Mouse (Mus musculus): Measurements from ENCODE around the gene Defa21.
A peak's percentile ranks its signal among the peaks of the same experiment; 100 is the strongest.
"Not testable (repeated sequence)": the region's sequence is repeated elsewhere in the genome, so short reads cannot be mapped to it uniquely, and the experiment has no call there.

The Defa21 gene

DNA sequence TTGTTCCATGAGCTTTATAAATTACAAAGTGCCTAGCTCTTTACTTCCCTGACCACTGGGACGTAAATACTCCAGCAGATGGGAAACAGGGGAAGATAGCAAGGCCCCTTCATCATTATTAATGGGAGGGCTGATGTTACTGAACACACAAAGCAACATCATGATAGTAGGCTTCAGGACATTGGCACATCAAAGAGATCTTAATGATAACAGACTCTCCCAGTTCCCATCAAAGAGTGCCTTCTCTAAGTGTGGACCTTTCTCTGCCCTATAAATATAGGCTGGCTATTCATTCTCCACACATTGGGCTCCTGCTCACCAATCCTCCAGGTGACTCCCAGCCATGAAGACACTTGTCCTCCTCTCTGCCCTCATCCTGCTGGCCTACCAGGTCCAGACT is at the start of gene Defa21:
Defa21 (plus strand) TSS at position 301 of the 400 bp plus-strand sequence.
- not testable (repeated sequence) for DNase-seq (ENCODE audit: low spot score in 2 of 2)

DNA sequence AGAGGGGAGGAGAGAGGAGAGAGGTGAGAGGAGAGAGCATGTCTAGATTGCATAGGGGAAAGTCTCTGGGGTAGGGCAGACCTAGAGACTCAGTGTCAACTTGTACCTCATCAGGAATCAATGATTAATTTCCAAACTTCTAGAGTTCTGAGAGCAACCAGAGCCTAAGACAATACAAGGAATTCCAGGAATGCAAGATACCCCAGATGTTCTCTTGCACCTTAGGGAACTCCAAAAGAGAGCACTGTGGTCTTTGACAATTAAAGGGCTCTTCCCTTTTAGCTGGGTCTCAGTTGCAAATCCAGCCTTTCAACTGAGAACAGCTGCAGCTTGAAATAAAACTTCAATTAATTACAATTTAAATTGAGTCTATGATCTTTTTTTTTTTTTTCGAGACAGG is 45.5 kb upstream of the Defa21 start:
- no peak for DNase-seq (ENCODE audit: low spot score in 2 of 2)

DNA sequence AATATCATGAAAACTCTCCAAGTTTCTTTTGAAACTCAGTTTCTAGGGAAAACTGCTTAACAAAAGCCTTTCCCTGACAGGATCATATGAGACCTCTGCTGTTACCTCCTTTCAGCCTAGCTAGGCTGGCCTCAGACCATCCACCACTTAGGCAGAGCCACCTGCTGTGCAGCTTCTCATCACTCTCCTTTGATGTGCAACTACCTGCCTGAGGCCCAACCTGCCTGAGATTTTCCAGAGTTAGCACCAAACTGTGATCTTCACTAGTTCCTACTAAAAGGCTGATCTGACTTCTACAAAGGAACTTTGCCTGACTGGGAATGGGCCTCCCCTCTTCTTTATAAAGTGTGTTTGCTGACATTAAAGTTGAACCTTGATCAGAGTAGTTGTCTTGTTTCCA is 31.3 kb upstream of the Defa21 start:
- not testable (repeated sequence) for DNase-seq (ENCODE audit: low spot score in 2 of 2)

DNA sequence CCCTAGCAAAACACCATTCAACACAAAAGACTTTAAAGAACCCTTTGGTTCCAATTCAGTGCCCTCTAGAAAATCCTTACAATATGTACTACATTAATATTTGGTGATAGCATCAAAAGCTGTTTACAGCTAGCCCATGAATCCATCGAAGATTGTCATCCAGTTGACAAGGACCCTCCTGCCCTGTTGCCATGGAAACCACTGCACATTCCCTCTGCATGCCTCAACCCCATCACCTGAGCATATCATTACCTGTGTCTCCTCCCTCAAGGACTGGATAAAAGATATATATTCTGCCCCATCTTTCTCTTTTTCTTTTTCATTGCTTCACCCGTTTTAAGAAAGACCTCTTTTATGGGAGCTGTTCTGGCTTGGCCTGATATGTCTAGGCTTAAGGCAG is 28.6 kb upstream of the Defa21 start:
- no peak for DNase-seq (ENCODE audit: low spot score in 2 of 2)

DNA sequence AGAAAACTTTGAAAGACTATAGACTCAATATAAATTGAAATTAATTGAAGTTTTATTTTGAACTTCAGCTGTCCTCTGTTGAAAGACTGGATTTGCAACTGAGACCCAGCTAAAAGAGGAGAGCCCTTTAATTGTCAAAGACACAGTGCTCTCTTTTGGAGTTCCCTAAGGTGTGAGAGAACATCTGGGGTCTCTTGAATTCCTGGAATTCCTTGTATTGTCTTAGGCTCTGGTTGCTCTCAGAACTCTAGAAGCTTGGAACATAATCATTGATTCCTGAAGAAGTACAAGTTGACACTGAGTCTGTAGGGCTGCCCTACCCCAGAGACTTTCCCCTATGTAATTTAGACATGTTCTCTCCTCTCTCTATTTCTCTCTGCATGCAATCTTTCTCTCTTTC is 28.1 kb upstream of the Defa21 start:
- no peak for DNase-seq (ENCODE audit: low spot score in 2 of 2)

DNA sequence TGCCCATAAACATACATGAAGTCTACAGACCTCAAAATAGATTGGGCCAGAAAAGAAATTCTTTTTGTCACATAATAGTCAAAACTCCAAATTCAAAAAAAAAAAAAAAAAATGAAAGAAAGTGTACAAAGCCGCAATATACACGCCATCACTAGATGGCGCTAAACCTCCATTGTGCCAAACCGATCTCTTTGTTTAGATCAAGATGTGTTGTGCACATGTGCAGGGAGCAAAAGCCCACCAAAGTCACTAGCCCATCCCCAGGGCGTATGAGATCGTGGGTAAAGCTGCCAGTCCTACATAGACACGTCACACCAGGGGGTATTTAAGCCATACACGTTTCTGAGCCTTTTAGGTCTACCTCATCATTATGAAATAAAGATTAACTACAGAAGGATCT is 24.2 kb upstream of the Defa21 start:
- no peak for DNase-seq (ENCODE audit: low spot score in 2 of 2)

DNA sequence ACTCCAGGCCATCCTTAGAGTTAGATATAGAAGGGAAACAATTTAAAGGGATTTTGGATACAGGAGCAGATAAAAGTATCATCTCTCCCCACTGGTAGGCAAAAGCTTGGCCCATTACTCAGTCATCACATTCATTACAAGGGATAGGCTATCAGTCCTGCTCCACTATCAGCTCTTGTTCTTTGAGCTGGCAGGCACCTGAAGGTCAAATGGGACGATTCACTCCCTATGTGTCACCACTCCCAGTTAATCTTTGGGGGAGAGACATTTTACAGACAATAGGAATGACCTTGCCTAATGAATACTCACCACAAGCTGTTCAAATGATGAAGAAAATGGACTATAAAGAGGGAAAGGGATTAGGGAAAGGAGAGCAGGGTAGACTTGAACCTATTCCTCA is 18.5 kb upstream of the Defa21 start:
- no peak for DNase-seq (ENCODE audit: low spot score in 2 of 2)

DNA sequence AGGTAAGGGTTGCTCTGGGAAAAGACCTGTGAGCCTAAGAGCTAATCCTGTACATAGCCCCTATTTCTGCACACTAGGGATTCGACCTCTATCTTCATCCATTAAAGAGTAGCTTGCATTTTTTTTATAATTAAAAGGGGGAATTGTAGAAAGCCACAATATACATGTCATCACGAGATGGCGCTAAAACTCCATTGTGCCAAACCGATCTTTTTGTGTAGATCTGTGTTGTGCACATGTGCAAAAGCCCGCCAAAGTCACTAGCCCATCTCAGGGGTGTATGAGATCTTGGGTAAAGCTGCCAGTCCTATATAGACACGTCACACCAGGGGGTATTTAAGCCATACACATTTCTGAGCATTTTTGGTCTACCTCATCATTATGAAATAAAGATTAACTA is 16.8 kb upstream of the Defa21 start:
- peak in 1 of 2 experiments; percentile 5 for DNase-seq (ENCODE audit: low spot score in 2 of 2)

DNA sequence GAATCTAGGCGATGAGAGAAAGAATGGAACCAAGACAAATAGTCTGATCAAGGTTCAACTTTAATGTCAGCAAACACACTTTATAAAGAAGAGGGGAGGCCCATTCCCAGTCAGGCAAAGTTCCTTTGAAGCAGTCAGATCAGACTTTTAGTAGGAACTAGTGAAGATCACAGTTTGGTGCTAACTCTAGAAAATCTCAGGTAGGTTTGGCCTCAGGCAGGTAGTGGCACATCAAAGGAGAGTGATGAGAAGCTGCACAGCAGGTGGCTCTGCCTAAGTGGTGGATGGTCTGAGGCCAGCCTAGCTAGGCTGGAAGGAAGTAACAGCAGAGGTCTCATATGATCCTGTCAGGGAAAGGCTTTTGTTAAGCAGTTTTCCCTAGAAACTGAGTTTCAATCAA is 14.8 kb upstream of the Defa21 start:
- DNase-seq (ENCODE audit: low spot score in 2 of 2), result not testable (repeated sequence)

DNA sequence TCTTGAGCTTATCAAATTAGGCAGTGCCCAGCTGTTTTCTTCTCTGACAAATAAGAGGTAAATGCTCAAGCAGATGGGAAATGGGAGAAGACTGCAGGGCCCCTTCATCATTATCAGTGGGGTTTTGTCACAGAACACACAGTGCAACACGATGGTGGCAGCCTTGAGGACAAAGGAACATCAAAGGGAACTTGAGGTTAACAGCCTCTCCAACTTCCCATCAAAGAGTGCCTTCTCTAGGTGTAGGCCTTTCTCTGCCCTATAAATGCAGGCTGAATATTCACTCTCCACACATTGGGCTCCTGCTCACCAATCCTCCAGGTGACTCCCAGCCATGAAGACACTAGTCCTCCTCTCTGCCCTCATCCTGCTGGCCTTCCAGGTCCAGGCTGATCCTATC is 29.4 kb downstream of the Defa21 start, which contains the start of gene Defa23:
Defa23 (plus strand) TSS at position 301 of the 400 bp plus-strand sequence.
- DNase-seq (ENCODE audit: low spot score in 2 of 2), result not testable (repeated sequence)

DNA sequence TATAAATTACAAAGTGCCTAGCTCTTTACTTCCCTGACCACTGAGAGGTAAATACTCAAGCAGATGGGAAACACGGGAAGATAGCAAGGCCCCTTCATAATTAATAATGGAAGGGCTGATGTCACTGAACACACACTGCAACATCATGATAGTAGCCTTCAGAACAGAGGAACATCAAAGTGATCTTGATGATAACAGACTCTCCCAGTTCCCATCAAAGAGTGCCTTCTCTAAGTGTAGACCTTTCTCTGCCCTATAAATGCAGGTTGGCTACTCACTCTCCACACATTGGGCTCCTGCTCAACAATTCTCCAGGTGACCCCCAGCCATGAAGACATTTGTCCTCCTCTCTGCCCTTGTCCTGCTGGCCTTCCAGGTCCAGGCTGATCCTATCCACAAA is 39.4 kb downstream of the Defa21 start, which contains the start of gene Defa35:
Defa35 (plus strand) TSS at position 301 of the 400 bp plus-strand sequence.
- DNase-seq (ENCODE audit: low spot score in 2 of 2), result not testable (repeated sequence)
